8 mouse cellular contexts compared by ENCODE assay signal in the genomic region with DNA sequence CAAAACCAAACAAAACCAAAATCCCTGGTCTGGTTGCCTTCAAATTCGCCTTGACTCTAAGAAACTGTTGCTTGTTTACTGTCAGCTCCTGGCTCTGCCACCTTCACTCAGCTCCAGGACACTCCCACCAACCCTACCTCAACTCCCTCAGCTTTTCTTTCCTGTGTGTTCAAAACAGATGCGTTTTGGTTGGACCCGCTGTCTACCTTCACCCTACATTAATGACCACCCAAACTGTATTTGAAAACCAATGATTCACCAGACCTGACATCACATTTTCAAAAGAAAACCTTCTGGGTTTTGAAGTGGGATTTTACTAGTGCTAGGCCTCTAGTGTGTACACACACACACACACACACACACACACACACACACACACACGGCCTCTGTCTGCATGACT. TPM values are rescaled to one million over a fixed set of nuclear protein-coding genes. Genes with fewer than 3 reads are reported as not detected.
DNase-seq lines count a peak whose midpoint lies in the region; ATAC-seq lines count a peak whose summit lies in the region.

No protein-coding gene starts in this region.

- no peak for DNase-seq in kidney, adult 11 months
- DNase-seq in T-cell, adult 2 months (ENCODE audit: low spot score): peak; percentile 40
- no peak for DNase-seq in hindbrain, embryonic 11.5 days (ENCODE audit: low spot score)
- no peak for DNase-seq in urinary bladder, postnatal 14 days (ENCODE audit: low spot score)
- DNase-seq in left cerebral cortex, postnatal 4 days: no peak
- no peak for DNase-seq in layer of hippocampus, adult 11-12 months (ENCODE audit: low spot score)

- intact Hi-C loops in left cerebral cortex, postnatal 4 days (cut with DNase I): no loop called here

- no peak for ATAC-seq in kidney, embryonic 16.5 days (ENCODE audit: low FRiP score, low TSS enrichment)
- no peak for ATAC-seq in hindbrain, embryonic 11.5 days (ENCODE audit: low FRiP score)
- no peak for ATAC-seq in midbrain, embryonic 13.5 days

- peak overlapping the region; percentile 100 for H3K4me3 ChIP-seq in kidney, embryonic 16.5 days (ENCODE audit: low read length)
- H3K4me3 ChIP-seq in hindbrain, embryonic 11.5 days (ENCODE audit: low read depth, low read length): peak overlapping the region; percentile 93
- H3K4me3 ChIP-seq in midbrain, embryonic 13.5 days (replicated peaks): peak overlapping the region; percentile 73

- peak overlapping the region; percentile 97 for H3K9ac ChIP-seq in kidney, embryonic 16.5 days (replicated peaks; ENCODE audit: low read length)
- peak overlapping the region; percentile 90; the same call in 1 of the 2 replicates for H3K9ac ChIP-seq in hindbrain, embryonic 11.5 days (ENCODE audit: low read depth, low read length)
- H3K9ac ChIP-seq in midbrain, embryonic 13.5 days (replicated peaks): peak overlapping the region; percentile 97

- whole genome bisulfite sequencing in kidney, embryonic 16.5 days: 7% methylated on average over 4 of the region's 4 CpGs
- 28% methylated on average over 4 of the region's 4 CpGs for WGBS in hindbrain, embryonic 11.5 days
- 21% methylated on average over 4 of the region's 4 CpGs for WGBS in midbrain, embryonic 13.5 days

- H3K36me3 ChIP-seq in kidney, embryonic 16.5 days (ENCODE audit: insufficient read depth, low read length): peaks cover 8% of the 10 kb centered on the region; the same call in 1 of the 2 replicates
- H3K36me3 ChIP-seq in hindbrain, embryonic 11.5 days (ENCODE audit: control insufficient read depth, insufficient read depth, low read length): no peaks in the 10 kb centered on the region
- H3K36me3 ChIP-seq in midbrain, embryonic 13.5 days: peaks cover 14% of the 10 kb centered on the region

- no peaks in the 10 kb centered on the region for H3K27me3 ChIP-seq in kidney, embryonic 16.5 days (ENCODE audit: insufficient read depth, low read length)
- H3K27me3 ChIP-seq in hindbrain, embryonic 11.5 days (ENCODE audit: control insufficient read depth, insufficient read depth, low read length): no peaks in the 10 kb centered on the region
- no peaks in the 10 kb centered on the region for H3K27me3 ChIP-seq in midbrain, embryonic 13.5 days

- peak overlapping the region; percentile 93 for H3K27ac ChIP-seq in kidney, embryonic 16.5 days (ENCODE audit: low read length)
- no peak overlapping the region for H3K27ac ChIP-seq in hindbrain, embryonic 11.5 days (ENCODE audit: low read depth, low read length)
- peak overlapping the region; percentile 95; the same call in 1 of the 2 replicates for H3K27ac ChIP-seq in midbrain, embryonic 13.5 days

- H3K4me2 ChIP-seq in kidney, embryonic 16.5 days (replicated peaks; ENCODE audit: low read depth, low read length): peak overlapping the region; percentile 88
- H3K4me2 ChIP-seq in hindbrain, embryonic 11.5 days (replicated peaks; ENCODE audit: low read depth, low read length): peak overlapping the region; percentile 74
- H3K4me2 ChIP-seq in midbrain, embryonic 13.5 days (replicated peaks): peak overlapping the region; percentile 77

- H3K9me3 ChIP-seq in kidney, embryonic 16.5 days (ENCODE audit: low read length): no peaks in the 10 kb centered on the region
- H3K9me3 ChIP-seq in hindbrain, embryonic 11.5 days (ENCODE audit: control insufficient read depth, low read length): no peaks in the 10 kb centered on the region
- no peaks in the 10 kb centered on the region for H3K9me3 ChIP-seq in midbrain, embryonic 13.5 days

- H3K4me1 ChIP-seq in kidney, embryonic 16.5 days (ENCODE audit: insufficient read depth, low read length): peaks cover 19% of the 10 kb centered on the region
- 0 out of 2 replicates have a peak, but pooled peaks cover 4% of the 10 kb centered on the region for H3K4me1 ChIP-seq in hindbrain, embryonic 11.5 days (replicated peaks; ENCODE audit: control insufficient read depth, insufficient read depth, low read length)
- H3K4me1 ChIP-seq in midbrain, embryonic 13.5 days (replicated peaks): peaks cover 26% of the 10 kb centered on the region

RNA-seq across cellular contexts. Expression of a gene that starts 1.7 kb away (rescaled TPM):
- polyA plus RNA-seq in kidney, embryonic 16.5 days (2015; fragmentation: Nextera tagmentation; extraction: Ambion mirVana): 23.1 and 30.4 TPM in 2 replicates
- 41.3 and 50.1 TPM in 2 replicates for polyA plus RNA-seq in hindbrain, embryonic 11.5 days (2014; fragmentation: Nextera tagmentation; extraction: Ambion mirVana)
- polyA plus RNA-seq in midbrain, embryonic 13.5 days (2015; fragmentation: Nextera tagmentation; extraction: Ambion mirVana): 47.2 and 51.7 TPM in 2 replicates
- 100 to 1,000 TPM; 125 to 128 TPM for total RNA-seq in left cerebral cortex, postnatal 4 days (2021)
